Mouse (Mus musculus): ENCODE data around the gene Dag1. TPM values are rescaled to one million over a fixed set of nuclear protein-coding genes. Genes with fewer than 3 reads are reported as not detected.
A peak's percentile ranks its signal among the peaks of the same experiment; 100 is the strongest.

Dag1 gene
- polyA plus RNA-seq, 1 experiment from 2014 or later = 107 TPM

DNA sequence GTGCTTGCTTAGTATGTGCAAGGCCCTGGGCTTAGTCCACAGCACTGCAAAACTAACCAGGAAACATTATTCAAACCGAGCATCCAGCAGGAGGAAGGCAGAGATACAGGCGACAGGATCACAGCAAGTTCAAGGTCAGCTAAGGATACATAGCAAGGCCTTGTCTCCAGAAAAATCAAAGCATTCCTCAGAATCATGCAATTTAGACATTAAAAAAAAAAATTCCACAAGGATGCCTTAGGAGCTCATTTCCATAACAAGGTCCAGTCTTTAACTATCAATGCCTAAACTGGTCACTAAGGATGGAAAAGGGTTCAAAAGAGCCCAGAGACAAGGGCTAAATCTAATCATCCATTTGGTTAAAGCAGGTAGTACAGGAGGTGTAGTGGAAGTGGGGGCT is 38.6 kb downstream of the Dag1 start:
- Histone ChIP-seq H3K27me3 (replicated peaks; ENCODE audit: control insufficient read depth, insufficient read depth, low read length) (no peaks in the 10 kb centered on the region), H3K4me1 (ENCODE audit: control insufficient read depth, insufficient read depth, low read length) (no peaks in the 10 kb centered on the region), H3K9ac (ENCODE audit: low read depth, low read length) (no peak overlapping the region), H3K36me3 (ENCODE audit: control insufficient read depth, insufficient read depth, low read length) (no peaks in the 10 kb centered on the region), H3K9me3 (ENCODE audit: control insufficient read depth, low read length) (no peaks in the 10 kb centered on the region), H3K27ac (replicated peaks; ENCODE audit: low read depth, low read length) (no peak overlapping the region), H3K4me2 (ENCODE audit: low read depth, low read length) (no peak overlapping the region), H3K4me3 (ENCODE audit: low read depth, low read length) (no peak overlapping the region)
- ATAC-seq (ENCODE audit: low read depth) (no peak), DNase-seq (ENCODE audit: low spot score) (no peak)
- WGBS = 73% methylated on average over 2 of the region's 2 CpGs

DNA sequence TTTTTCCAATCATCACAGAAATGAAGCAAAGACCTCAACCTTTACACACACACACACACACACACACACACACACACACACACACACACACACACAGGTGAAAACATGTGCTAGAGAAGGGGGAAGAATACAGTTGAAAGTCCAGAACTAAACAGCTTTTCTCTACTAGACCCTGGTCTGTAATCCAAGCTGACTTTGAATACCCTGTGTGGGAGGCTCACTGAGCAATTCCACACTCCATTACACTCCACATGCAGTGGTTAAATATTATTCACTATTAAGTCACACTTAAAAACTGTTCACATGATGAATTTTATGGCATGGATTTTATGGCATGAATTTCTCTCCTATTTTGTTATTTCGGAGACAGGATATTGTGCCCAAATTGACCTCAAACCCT is 40.1 kb downstream of the Dag1 start:
- no peak overlapping the region for H3K4me3 ChIP-seq (ENCODE audit: low read depth, low read length)
- 92% methylated on average over 1 of the region's 1 CpGs for WGBS
- H3K4me1 ChIP-seq (ENCODE audit: control insufficient read depth, insufficient read depth, low read length) = no peaks in the 10 kb centered on the region
- DNase-seq (ENCODE audit: low spot score) (no peak), ATAC-seq (ENCODE audit: low read depth) (no peak)
- no peaks in the 10 kb centered on the region for H3K9me3 ChIP-seq (ENCODE audit: control insufficient read depth, low read length)
- H3K9ac ChIP-seq (ENCODE audit: low read depth, low read length) = no peak overlapping the region
- no peak overlapping the region for H3K4me2 ChIP-seq (ENCODE audit: low read depth, low read length)
- H3K36me3 ChIP-seq (ENCODE audit: control insufficient read depth, insufficient read depth, low read length) = no peaks in the 10 kb centered on the region
- no peak overlapping the region for H3K27ac ChIP-seq (replicated peaks; ENCODE audit: low read depth, low read length)
- no peaks in the 10 kb centered on the region for H3K27me3 ChIP-seq (replicated peaks; ENCODE audit: control insufficient read depth, insufficient read depth, low read length)

DNA sequence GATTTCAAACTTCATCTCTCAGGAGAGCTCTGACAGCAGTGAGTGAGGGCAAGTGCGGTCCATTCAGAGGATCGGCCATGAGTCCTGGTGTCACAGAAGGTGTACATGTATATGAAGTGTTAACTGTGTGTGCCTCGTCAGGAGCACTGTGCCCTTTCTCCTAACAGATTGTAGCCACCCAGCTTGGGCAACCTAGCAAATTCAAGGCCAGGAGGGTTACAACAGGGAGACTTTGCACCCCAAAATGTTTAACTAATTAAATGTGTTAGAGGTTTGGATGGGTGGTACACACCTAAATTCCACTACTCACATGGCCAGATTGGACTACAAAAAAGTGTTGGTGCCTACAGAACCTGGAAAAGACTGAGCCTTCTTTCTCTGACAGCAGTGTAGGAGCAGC is 42.2 kb downstream of the Dag1 start:
- 89% methylated on average over 3 of the region's 3 CpGs for WGBS
- no peak overlapping the region for H3K4me3 ChIP-seq (ENCODE audit: low read depth, low read length)
- no peak overlapping the region for H3K9ac ChIP-seq (ENCODE audit: low read depth, low read length)
- H3K4me2 ChIP-seq (ENCODE audit: low read depth, low read length) = no peak overlapping the region
- H3K9me3 ChIP-seq (ENCODE audit: control insufficient read depth, low read length) = no peaks in the 10 kb centered on the region
- H3K36me3 ChIP-seq (ENCODE audit: control insufficient read depth, insufficient read depth, low read length) = peaks cover 18% of the 10 kb centered on the region
- no peak for DNase-seq (ENCODE audit: low spot score)
- no peaks in the 10 kb centered on the region for H3K27me3 ChIP-seq (replicated peaks; ENCODE audit: control insufficient read depth, insufficient read depth, low read length)
- no peak overlapping the region for H3K27ac ChIP-seq (replicated peaks; ENCODE audit: low read depth, low read length)
- H3K4me1 ChIP-seq (ENCODE audit: control insufficient read depth, insufficient read depth, low read length) = no peaks in the 10 kb centered on the region
- ATAC-seq (ENCODE audit: low read depth) = no peak

DNA sequence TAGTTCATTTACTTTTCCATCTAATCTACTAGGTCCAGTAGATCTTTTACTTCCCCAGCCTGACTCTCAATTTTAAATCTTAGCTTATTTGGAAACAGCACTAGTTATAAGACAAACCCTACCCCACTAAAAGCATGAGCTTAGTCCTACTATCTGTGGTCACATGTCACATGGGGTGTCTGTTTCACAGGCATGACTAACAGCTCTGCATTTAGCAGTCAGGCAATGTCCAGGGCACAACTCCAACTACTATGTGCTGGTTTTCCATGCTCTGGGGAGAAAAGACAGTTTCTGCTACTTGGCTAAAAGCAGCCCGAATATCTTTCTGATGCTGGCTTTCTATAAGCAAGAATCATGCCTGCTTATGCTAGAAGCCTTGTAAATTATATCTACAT is 43.4 kb downstream of the Dag1 start:
- Histone ChIP-seq H3K36me3 (ENCODE audit: control insufficient read depth, insufficient read depth, low read length) (peaks cover 25% of the 10 kb centered on the region), H3K4me1 (ENCODE audit: control insufficient read depth, insufficient read depth, low read length) (no peaks in the 10 kb centered on the region), H3K4me2 (ENCODE audit: low read depth, low read length) (no peak overlapping the region), H3K27me3 (replicated peaks; ENCODE audit: control insufficient read depth, insufficient read depth, low read length) (no peaks in the 10 kb centered on the region), H3K9me3 (ENCODE audit: control insufficient read depth, low read length) (no peaks in the 10 kb centered on the region), H3K27ac (replicated peaks; ENCODE audit: low read depth, low read length) (peak overlapping the region; percentile 8; the same call in 1 of the 2 replicates), H3K4me3 (ENCODE audit: low read depth, low read length) (no peak overlapping the region), H3K9ac (ENCODE audit: low read depth, low read length) (no peak overlapping the region)
- DNase-seq (ENCODE audit: low spot score) (no peak), ATAC-seq (ENCODE audit: low read depth) (no peak)
- 73% methylated on average over 1 of the region's 1 CpGs for WGBS

DNA sequence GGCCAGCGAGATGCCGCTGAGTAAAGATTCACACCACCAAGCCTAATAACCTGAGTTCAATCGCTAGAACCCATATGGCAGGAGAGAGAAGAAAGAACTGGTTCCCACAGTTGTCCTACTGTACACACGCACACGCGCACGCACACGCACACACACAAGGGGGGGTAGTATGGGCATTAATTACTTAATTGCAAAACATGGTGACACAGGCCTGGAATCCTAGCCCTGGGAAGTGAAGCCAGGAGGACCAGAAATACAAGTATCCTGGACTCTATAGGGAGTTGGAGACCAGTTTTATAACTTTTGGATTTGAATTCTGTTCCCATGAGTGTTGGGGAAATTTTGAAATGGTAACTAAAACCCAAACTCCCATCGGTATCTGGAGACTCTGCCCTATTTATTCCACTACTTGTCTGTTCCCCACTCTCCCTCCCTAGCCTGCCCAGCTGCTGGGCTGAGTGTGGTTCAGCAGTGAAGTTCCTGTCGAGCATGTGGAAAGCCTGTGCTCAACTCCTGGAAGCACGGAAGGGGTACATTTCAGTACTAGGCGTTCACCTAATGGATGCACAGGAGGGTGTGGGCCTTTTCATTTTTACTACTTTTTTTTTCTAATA is 43.9 kb downstream of the Dag1 start:
- Histone ChIP-seq H3K4me3 (ENCODE audit: low read depth, low read length) (no peak overlapping the region), H3K36me3 (ENCODE audit: control insufficient read depth, insufficient read depth, low read length) (peaks cover 25% of the 10 kb centered on the region), H3K4me1 (ENCODE audit: control insufficient read depth, insufficient read depth, low read length) (no peaks in the 10 kb centered on the region), H3K4me2 (ENCODE audit: low read depth, low read length) (no peak overlapping the region), H3K9ac (ENCODE audit: low read depth, low read length) (no peak overlapping the region), H3K27me3 (replicated peaks; ENCODE audit: control insufficient read depth, insufficient read depth, low read length) (no peaks in the 10 kb centered on the region), H3K27ac (replicated peaks; ENCODE audit: low read depth, low read length) (no peak overlapping the region), H3K9me3 (ENCODE audit: control insufficient read depth, low read length) (no peaks in the 10 kb centered on the region)
- ATAC-seq (ENCODE audit: low read depth) (no peak), DNase-seq (ENCODE audit: low spot score) (no peak)
- WGBS = 81% methylated on average over 12 of the region's 12 CpGs

DNA sequence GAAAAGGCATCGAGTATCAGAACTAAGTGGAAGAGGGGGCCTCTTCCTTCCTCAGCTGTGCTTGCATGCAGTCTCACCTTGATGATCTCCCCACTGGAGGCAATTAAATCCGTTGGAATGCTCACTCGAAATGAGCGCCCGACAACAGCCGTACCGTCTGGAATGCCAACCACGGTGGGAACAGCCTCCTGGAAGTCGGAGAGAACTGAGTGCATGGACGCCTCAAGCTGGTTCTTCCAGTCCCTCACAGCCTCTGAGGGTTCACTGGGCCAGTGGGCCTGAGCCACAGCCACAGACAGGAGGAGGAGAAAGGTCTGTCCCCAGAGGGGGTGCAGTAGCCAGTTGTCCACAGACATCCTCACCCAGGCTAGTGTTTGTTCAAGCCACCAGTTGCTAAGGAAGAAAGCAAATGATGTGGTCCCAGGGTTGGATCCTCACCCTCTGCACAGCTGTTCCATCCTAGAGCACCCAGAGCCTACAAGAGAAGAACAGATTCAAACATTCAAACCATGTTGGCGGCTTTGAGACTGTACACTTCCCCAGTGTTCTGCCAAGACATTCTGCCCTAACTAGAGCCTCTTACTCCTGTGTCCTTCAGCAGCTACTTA is 45.7 kb downstream of the Dag1 start:
- DNase-seq (ENCODE audit: low spot score) (no peak), ATAC-seq (ENCODE audit: low read depth) (no peak)
- Histone ChIP-seq H3K27ac (replicated peaks; ENCODE audit: low read depth, low read length) (no peak overlapping the region), H3K9ac (ENCODE audit: low read depth, low read length) (no peak overlapping the region), H3K4me3 (ENCODE audit: low read depth, low read length) (no peak overlapping the region), H3K9me3 (ENCODE audit: control insufficient read depth, low read length) (no peaks in the 10 kb centered on the region), H3K4me1 (ENCODE audit: control insufficient read depth, insufficient read depth, low read length) (peaks cover 2% of the 10 kb centered on the region), H3K4me2 (ENCODE audit: low read depth, low read length) (no peak overlapping the region), H3K36me3 (ENCODE audit: control insufficient read depth, insufficient read depth, low read length) (peaks cover 25% of the 10 kb centered on the region), H3K27me3 (replicated peaks; ENCODE audit: control insufficient read depth, insufficient read depth, low read length) (no peaks in the 10 kb centered on the region)
- 58% methylated on average over 11 of the region's 11 CpGs for WGBS

DNA sequence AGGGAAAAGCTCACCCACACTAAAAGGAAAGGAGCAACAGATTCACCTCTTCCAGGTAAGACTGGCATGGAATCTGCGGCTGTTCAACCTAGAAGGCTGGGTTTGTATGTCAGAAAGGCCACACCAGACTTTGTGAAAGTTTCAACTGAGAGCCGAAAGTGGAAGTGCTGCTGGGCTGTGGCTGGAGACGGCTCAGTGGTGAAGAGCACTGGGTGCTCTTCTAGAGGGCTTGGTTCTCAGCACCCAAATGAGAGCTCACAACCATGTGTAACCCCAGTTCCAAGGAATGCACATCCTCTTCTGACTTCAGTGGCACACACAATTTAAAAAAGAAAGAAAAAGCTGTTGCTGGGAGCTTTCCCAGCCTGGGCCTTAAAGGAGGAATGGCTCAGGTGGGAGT is 46.4 kb downstream of the Dag1 start:
- no peaks in the 10 kb centered on the region for H3K27me3 ChIP-seq (replicated peaks; ENCODE audit: control insufficient read depth, insufficient read depth, low read length)
- no peak overlapping the region for H3K4me3 ChIP-seq (ENCODE audit: low read depth, low read length)
- no peak for ATAC-seq (ENCODE audit: low read depth)
- H3K9ac ChIP-seq (ENCODE audit: low read depth, low read length) = no peak overlapping the region
- no peak overlapping the region for H3K4me2 ChIP-seq (ENCODE audit: low read depth, low read length)
- WGBS = 91% methylated on average over 3 of the region's 3 CpGs
- peaks cover 3% of the 10 kb centered on the region for H3K4me1 ChIP-seq (ENCODE audit: control insufficient read depth, insufficient read depth, low read length)
- no peak for DNase-seq (ENCODE audit: low spot score)
- H3K9me3 ChIP-seq (ENCODE audit: control insufficient read depth, low read length) = no peaks in the 10 kb centered on the region
- H3K27ac ChIP-seq (replicated peaks; ENCODE audit: low read depth, low read length) = no peak overlapping the region
- H3K36me3 ChIP-seq (ENCODE audit: control insufficient read depth, insufficient read depth, low read length) = peaks cover 25% of the 10 kb centered on the region

DNA sequence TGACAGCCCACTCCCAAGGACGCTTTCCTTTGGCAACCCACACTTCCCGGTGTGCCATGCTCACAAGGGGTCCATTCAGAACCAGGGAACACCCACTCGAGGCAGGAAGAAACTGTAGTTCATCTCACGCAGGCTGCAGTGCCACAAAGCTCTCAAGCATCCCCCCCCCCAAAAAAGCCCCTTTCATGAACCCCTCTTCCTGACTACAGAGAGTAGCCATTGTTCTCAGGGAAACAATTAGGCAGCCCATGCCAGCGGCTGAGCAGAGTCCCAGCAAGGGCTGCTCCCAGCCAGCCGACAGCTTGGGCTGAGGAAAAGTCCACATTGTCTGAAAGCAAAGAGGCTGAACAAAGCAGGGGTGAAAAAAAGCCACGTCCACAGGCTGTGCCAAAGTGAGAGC is 50.7 kb downstream of the Dag1 start:
- peak; percentile 57 for DNase-seq (ENCODE audit: low spot score)
- Histone ChIP-seq H3K27me3 (replicated peaks; ENCODE audit: control insufficient read depth, insufficient read depth, low read length) (no peaks in the 10 kb centered on the region), H3K9me3 (ENCODE audit: control insufficient read depth, low read length) (no peaks in the 10 kb centered on the region), H3K36me3 (ENCODE audit: control insufficient read depth, insufficient read depth, low read length) (peaks cover 42% of the 10 kb centered on the region), H3K4me3 (ENCODE audit: low read depth, low read length) (no peak overlapping the region), H3K27ac (replicated peaks; ENCODE audit: low read depth, low read length) (peak overlapping the region; percentile 59), H3K4me2 (ENCODE audit: low read depth, low read length) (no peak overlapping the region), H3K4me1 (ENCODE audit: control insufficient read depth, insufficient read depth, low read length) (peaks cover 3% of the 10 kb centered on the region), H3K9ac (ENCODE audit: low read depth, low read length) (peak overlapping the region; percentile 34; the same call in 1 of the 2 replicates)
- 25% methylated on average over 7 of the region's 7 CpGs for WGBS
- peak; percentile 75; the same call in 1 of the 2 replicates for ATAC-seq (ENCODE audit: low read depth)

DNA sequence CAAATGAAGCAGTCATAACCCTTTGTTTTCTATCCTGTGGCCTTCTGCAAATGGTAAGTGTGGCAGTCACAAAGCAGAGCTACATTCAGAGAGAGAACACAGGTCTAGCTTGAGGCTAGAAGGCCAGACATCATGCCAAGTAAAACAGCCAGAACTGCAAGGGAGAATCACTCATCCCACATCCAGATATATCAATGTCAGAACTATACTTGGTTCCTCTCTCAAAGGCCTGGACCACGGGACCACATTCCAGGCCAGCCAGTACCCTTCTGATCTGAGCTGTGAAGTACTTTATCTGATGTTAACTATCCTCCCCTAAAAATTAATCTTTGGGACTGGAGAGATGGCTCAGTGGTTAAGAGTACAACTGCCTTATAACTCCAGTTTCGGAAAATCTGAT is 51.3 kb downstream of the Dag1 start:
- peaks cover 42% of the 10 kb centered on the region for H3K36me3 ChIP-seq (ENCODE audit: control insufficient read depth, insufficient read depth, low read length)
- no peaks in the 10 kb centered on the region for H3K27me3 ChIP-seq (replicated peaks; ENCODE audit: control insufficient read depth, insufficient read depth, low read length)
- H3K4me3 ChIP-seq (ENCODE audit: low read depth, low read length) = no peak overlapping the region
- WGBS = 85% methylated on average over 2 of the region's 2 CpGs
- DNase-seq (ENCODE audit: low spot score) (no peak), ATAC-seq (ENCODE audit: low read depth) (no peak)
- peak overlapping the region; percentile 59; the same call in 1 of the 2 replicates for H3K27ac ChIP-seq (replicated peaks; ENCODE audit: low read depth, low read length)
- H3K9ac ChIP-seq (ENCODE audit: low read depth, low read length) = no peak overlapping the region
- H3K4me2 ChIP-seq (ENCODE audit: low read depth, low read length) = no peak overlapping the region
- peaks cover 3% of the 10 kb centered on the region for H3K4me1 ChIP-seq (ENCODE audit: control insufficient read depth, insufficient read depth, low read length)
- H3K9me3 ChIP-seq (ENCODE audit: control insufficient read depth, low read length) = no peaks in the 10 kb centered on the region
